Mouse (Mus musculus): ENCODE measurements around the gene Gm49661.

GRCm38 (mm10) chr8:84976031-84976762, 7.0 kb upstream of the Gm49661 start:
- no peak for TF ChIP-seq CTCF (conservative IDR thresholded peaks at IDR 0.05; ENCODE audit: insufficient read depth, insufficient read length, low read depth, low read length)
- TF ChIP-seq POLR2A (IDR thresholded peaks at IDR 0.05; ENCODE audit: low read depth, low read length): peak; percentile 57
